Mouse (Mus musculus): ENCODE data around the gene Spag9. TPM values are rescaled to one million over a fixed set of nuclear protein-coding genes. Genes with fewer than 3 reads are reported as not detected.
"Not testable (repeated sequence)": the region's sequence is repeated elsewhere in the genome, so short reads cannot be mapped to it uniquely, and the experiment has no call there.

The Spag9 gene
- polyA plus RNA-seq, 1 experiment from 2014 or later, result 64.1 TPM

DNA sequence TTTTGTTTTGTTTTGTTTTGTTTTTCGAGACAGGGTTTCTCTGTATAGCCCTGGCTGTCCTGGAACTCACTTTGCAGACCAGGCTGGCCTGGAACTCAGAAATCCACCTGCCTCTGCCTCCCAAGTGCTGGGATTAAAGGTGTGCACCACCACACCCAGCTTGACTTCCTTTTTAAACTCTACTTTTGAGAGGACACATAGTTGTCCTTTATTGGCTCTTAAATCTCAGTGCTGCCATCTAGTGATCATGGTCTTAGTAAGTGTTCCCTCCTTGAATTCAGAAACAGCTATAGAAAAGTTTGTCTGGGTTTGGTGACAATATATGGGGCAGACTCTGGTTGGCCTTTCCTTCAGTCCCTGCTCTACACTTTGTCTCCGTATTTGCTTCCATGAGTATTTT, 91.1 kb downstream of the Spag9 start:
- peak; percentile 72 for TF ChIP-seq CTCF (IDR thresholded peaks at IDR 0.05; ENCODE audit: low read depth)
- H3K27ac ChIP-seq (ENCODE audit: low read depth, low read length); H3K4me2 ChIP-seq (replicated peaks; ENCODE audit: low read depth); H3K4me3 ChIP-seq (ENCODE audit: low read depth, low read length); H3K4me1 ChIP-seq (replicated peaks; ENCODE audit: control insufficient read depth, insufficient read depth, low read length); H3K9me3 ChIP-seq (ENCODE audit: control insufficient read depth); H3K27me3 ChIP-seq (replicated peaks; ENCODE audit: control insufficient read depth, insufficient read depth, low read length); ATAC-seq; H3K9ac ChIP-seq (ENCODE audit: low read depth, low read length): not testable (repeated sequence)
- WGBS, result 82% methylated on average over 2 of the region's 2 CpGs
- peaks cover 66% of the 10 kb centered on the region for H3K36me3 ChIP-seq (ENCODE audit: control insufficient read depth, insufficient read depth)

DNA sequence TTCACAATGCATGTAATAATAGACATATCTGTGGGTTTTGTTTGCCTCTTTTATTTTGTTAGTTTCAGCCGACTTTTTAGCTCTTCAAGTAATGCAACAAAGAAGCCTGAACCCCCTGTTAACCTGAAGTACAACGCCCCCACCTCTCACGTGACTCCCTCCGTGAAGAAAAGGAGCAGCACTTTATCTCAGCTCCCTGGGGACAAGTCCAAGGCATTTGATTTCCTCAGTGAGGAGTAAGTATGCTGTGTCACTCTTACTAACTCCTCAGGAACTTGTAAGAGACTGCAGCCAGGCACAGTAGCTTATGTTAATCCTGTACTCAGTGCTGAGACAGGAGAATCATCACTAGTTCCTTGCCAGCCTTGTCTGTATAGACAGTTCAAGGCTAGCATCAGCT, 94.6 kb downstream of the Spag9 start:
- WGBS, result 76% methylated on average over 4 of the region's 4 CpGs
- H3K4me1 ChIP-seq (replicated peaks; ENCODE audit: control insufficient read depth, insufficient read depth, low read length), result no peaks in the 10 kb centered on the region
- no peaks in the 10 kb centered on the region for H3K9me3 ChIP-seq (ENCODE audit: control insufficient read depth)
- H3K4me2 ChIP-seq (replicated peaks; ENCODE audit: low read depth), result no peak overlapping the region
- no peak overlapping the region for H3K9ac ChIP-seq (ENCODE audit: low read depth, low read length)
- no peak overlapping the region for H3K4me3 ChIP-seq (ENCODE audit: low read depth, low read length)
- no peak overlapping the region for H3K27ac ChIP-seq (ENCODE audit: low read depth, low read length)
- TF ChIP-seq CTCF (IDR thresholded peaks at IDR 0.05; ENCODE audit: low read depth), result no peak
- peaks cover 67% of the 10 kb centered on the region for H3K36me3 ChIP-seq (ENCODE audit: control insufficient read depth, insufficient read depth)
- no peak for ATAC-seq
- no peaks in the 10 kb centered on the region for H3K27me3 ChIP-seq (replicated peaks; ENCODE audit: control insufficient read depth, insufficient read depth, low read length)

DNA sequence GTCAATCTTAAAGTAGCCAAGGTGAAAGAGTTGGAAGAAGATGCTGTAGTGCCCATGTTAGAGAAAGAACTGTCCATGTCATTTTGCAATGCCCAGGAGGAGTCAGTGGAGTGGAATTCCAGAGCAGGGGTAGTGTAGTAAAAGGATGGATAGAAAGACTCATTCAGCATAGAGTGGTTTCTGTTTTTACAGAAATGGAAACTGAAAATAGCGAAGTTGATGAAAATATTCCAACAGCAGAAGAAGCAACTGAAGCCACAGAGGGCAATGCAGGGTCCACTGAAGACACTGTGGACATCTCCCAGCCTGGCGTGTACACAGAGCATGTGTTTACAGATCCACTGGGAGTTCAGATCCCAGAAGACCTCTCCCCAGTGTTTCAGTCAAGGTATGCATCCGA, 101.6 kb downstream of the Spag9 start:
- Histone ChIP-seq H3K4me2 (replicated peaks; ENCODE audit: low read depth) (no peak overlapping the region), H3K27ac (ENCODE audit: low read depth, low read length) (no peak overlapping the region), H3K36me3 (ENCODE audit: control insufficient read depth, insufficient read depth) (peaks cover 70% of the 10 kb centered on the region), H3K9ac (ENCODE audit: low read depth, low read length) (no peak overlapping the region), H3K4me1 (replicated peaks; ENCODE audit: control insufficient read depth, insufficient read depth, low read length) (no peaks in the 10 kb centered on the region), H3K4me3 (ENCODE audit: low read depth, low read length) (no peak overlapping the region), H3K27me3 (replicated peaks; ENCODE audit: control insufficient read depth, insufficient read depth, low read length) (no peaks in the 10 kb centered on the region), H3K9me3 (ENCODE audit: control insufficient read depth) (no peaks in the 10 kb centered on the region)
- TF ChIP-seq CTCF (IDR thresholded peaks at IDR 0.05; ENCODE audit: low read depth), result no peak
- ATAC-seq, result no peak
- 88% methylated on average over 3 of the region's 3 CpGs for WGBS

DNA sequence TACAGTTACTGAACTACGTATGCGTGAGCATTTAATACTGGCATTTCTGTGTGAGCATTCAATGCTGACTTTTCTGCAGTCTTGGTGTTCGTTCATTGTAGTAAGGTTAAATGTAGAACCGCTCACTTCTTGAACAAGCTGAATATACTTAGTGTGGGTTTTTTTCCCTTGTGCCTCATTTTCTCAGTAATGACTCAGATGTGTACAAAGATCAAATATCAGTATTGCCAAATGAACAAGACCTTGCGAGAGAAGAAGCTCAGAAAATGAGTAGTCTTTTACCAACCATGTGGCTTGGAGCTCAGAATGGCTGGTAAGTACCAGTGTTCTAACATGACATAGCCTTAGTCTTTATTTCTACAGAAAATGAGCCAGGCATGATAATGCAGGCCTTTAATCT, 102.9 kb downstream of the Spag9 start:
- no peaks in the 10 kb centered on the region for H3K27me3 ChIP-seq (replicated peaks; ENCODE audit: control insufficient read depth, insufficient read depth, low read length)
- no peak for ATAC-seq
- no peaks in the 10 kb centered on the region for H3K9me3 ChIP-seq (ENCODE audit: control insufficient read depth)
- H3K4me1 ChIP-seq (replicated peaks; ENCODE audit: control insufficient read depth, insufficient read depth, low read length), result no peaks in the 10 kb centered on the region
- TF ChIP-seq CTCF (IDR thresholded peaks at IDR 0.05; ENCODE audit: low read depth), result no peak
- peaks cover 61% of the 10 kb centered on the region for H3K36me3 ChIP-seq (ENCODE audit: control insufficient read depth, insufficient read depth)
- H3K4me3 ChIP-seq (ENCODE audit: low read depth, low read length), result no peak overlapping the region
- H3K9ac ChIP-seq (ENCODE audit: low read depth, low read length), result no peak overlapping the region
- whole genome bisulfite sequencing, result 93% methylated on average over 5 of the region's 5 CpGs
- H3K27ac ChIP-seq (ENCODE audit: low read depth, low read length), result no peak overlapping the region
- no peak overlapping the region for H3K4me2 ChIP-seq (replicated peaks; ENCODE audit: low read depth)

DNA sequence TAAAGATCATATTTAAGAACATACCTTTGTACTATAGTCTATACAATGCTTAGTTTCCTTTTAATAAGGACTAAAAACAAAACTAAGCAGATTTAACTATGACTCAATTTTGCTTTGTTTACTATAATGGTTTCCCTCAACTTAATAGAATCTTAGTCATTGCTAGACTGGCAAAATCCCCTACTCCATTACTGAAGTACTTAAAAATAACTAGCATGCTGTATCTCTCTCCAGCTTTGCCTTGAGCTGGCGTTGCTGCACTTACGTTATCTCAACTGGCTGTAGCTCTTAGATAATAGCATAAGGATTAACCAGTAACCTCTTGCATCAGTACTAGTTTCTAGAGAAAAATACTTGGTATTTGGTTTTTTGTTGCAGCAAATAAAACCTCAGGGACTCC, 117.9 kb downstream of the Spag9 start:
- TF ChIP-seq CTCF (IDR thresholded peaks at IDR 0.05; ENCODE audit: low read depth), result no peak

DNA sequence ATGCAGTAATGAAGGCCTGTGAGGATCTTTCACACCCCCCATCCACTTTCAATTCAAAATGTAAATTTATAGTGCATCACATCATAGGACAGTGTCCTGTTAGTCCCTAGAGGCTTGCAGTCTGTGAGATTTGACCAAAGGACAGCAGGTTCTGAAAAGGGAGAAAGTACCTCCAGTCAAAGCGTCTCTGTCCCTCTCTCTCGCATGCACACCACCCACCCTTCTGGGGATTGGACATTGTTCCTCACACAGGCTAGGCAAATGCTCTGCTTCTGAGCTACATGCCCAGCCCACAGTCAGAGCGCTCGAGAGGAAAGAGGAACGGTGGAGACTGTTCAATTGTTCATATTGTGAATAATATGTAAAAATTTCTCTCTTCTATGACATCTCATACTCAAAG, 119.5 kb downstream of the Spag9 start:
- H3K36me3 ChIP-seq (ENCODE audit: control insufficient read depth, insufficient read depth), result peaks cover 54% of the 10 kb centered on the region
- H3K4me3 ChIP-seq (ENCODE audit: low read depth, low read length), result no peak overlapping the region
- H3K9me3 ChIP-seq (ENCODE audit: control insufficient read depth), result no peaks in the 10 kb centered on the region
- H3K9ac ChIP-seq (ENCODE audit: low read depth, low read length), result no peak overlapping the region
- no peak overlapping the region for H3K27ac ChIP-seq (ENCODE audit: low read depth, low read length)
- no peak for TF ChIP-seq CTCF (IDR thresholded peaks at IDR 0.05; ENCODE audit: low read depth)
- no peaks in the 10 kb centered on the region for H3K27me3 ChIP-seq (replicated peaks; ENCODE audit: control insufficient read depth, insufficient read depth, low read length)
- no peak overlapping the region for H3K4me2 ChIP-seq (replicated peaks; ENCODE audit: low read depth)
- ATAC-seq, result no peak
- WGBS, result 96% methylated on average over 5 of the region's 5 CpGs
- no peaks in the 10 kb centered on the region for H3K4me1 ChIP-seq (replicated peaks; ENCODE audit: control insufficient read depth, insufficient read depth, low read length)

More for the DNA sequence above, 117.9 kb downstream of the Spag9 start:
- Histone ChIP-seq H3K4me1 (replicated peaks; ENCODE audit: control insufficient read depth, insufficient read depth, low read length) (no peaks in the 10 kb centered on the region), H3K27ac (ENCODE audit: low read depth, low read length) (no peak overlapping the region), H3K4me2 (replicated peaks; ENCODE audit: low read depth) (no peak overlapping the region), H3K36me3 (ENCODE audit: control insufficient read depth, insufficient read depth) (peaks cover 57% of the 10 kb centered on the region), H3K9me3 (ENCODE audit: control insufficient read depth) (no peaks in the 10 kb centered on the region), H3K4me3 (ENCODE audit: low read depth, low read length) (no peak overlapping the region), H3K9ac (ENCODE audit: low read depth, low read length) (no peak overlapping the region), H3K27me3 (replicated peaks; ENCODE audit: control insufficient read depth, insufficient read depth, low read length) (no peaks in the 10 kb centered on the region)
- 66% methylated on average over 2 of the region's 2 CpGs for WGBS
- ATAC-seq, result no peak

DNA sequence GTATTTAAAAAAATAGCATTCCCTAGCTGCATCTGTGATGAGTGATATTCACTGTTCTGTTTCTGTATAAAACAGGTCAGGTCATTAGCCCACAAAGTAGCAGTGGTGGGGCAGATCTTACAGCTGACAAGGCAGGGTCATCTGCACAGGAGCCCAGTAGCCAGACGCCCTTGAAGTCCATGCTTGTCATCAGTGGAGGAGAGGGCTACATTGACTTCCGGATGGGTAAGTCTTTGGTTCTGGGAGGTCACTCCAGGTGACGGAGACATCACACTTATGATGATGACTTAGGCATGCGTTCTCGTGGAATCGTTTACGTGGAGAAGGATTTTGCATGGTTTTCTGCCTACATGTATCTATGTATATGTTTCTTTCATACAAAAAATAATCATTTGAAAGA, 120.8 kb downstream of the Spag9 start:
- Histone ChIP-seq H3K9ac (ENCODE audit: low read depth, low read length) (no peak overlapping the region), H3K27ac (ENCODE audit: low read depth, low read length) (no peak overlapping the region), H3K4me2 (replicated peaks; ENCODE audit: low read depth) (no peak overlapping the region), H3K9me3 (ENCODE audit: control insufficient read depth) (no peaks in the 10 kb centered on the region), H3K4me1 (replicated peaks; ENCODE audit: control insufficient read depth, insufficient read depth, low read length) (no peaks in the 10 kb centered on the region), H3K36me3 (ENCODE audit: control insufficient read depth, insufficient read depth) (peaks cover 48% of the 10 kb centered on the region), H3K4me3 (ENCODE audit: low read depth, low read length) (no peak overlapping the region), H3K27me3 (replicated peaks; ENCODE audit: control insufficient read depth, insufficient read depth, low read length) (no peaks in the 10 kb centered on the region)
- TF ChIP-seq CTCF (IDR thresholded peaks at IDR 0.05; ENCODE audit: low read depth), result no peak
- WGBS, result 95% methylated on average over 7 of the region's 7 CpGs
- ATAC-seq, result no peak

Measured in intestine, postnatal 0 days (tissue).